Mouse (Mus musculus) urinary bladder, postnatal 25 days (tissue): ENCODE results near the gene Aggf1.

Experiments used
- DNase-seq: peaks from one replicate; pipeline ENCODE4 v3.0.0; 2022; ENCODE audit warnings: low spot score

The Aggf1 gene

GRCm38 (mm10) chr13:95332086-95332899 lies 42.9 kb downstream of the Aggf1 start:
- no peak for DNase-seq

DNA sequence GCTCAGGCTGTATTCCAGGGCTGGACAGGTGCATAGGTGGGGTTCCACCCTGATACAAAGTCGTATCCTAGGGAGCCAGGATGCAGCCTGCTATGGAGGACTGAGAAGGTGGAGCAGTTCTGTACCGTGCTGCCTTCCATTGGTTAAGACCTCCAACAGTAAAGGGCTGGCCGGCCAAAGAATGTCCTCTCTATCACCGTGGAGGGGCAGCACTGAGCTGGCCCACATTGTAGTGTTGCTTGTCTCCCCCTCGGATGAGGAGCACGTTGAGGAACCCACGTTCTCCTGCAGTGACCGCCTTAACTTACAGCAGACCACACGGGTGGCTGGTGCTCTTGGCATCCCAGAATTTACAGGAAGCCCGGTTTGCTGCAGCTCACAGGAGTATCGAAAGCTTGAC lies 44.6 kb downstream of the Aggf1 start:
- no peak for DNase-seq

DNA sequence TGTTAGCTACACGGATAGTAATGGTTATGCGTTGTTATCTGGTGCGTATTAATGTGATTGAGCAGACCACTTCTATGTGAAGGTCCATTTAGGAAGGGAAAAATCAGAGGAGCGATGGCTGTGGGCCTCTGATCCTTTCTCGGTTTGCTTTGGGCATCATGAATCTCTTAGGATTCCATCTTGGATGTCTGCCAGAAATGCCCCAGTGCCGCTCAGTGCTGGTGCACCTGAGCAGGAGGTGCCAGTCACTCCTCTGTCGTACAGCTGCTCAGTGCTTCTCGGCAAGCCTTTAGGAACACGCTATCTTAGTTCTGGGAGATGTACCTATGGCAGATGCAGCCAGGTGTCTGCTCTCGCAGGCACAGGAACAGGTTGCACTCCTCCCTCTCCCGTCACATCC lies 46.4 kb downstream of the Aggf1 start:
- no peak for DNase-seq

GRCm38 (mm10) chr13:95327345-95327741 lies 47.8 kb downstream of the Aggf1 start:
- no peak for DNase-seq

GRCm38 (mm10) chr13:95326611-95327344 lies 48.4 kb downstream of the Aggf1 start:
- no peak for DNase-seq

DNA sequence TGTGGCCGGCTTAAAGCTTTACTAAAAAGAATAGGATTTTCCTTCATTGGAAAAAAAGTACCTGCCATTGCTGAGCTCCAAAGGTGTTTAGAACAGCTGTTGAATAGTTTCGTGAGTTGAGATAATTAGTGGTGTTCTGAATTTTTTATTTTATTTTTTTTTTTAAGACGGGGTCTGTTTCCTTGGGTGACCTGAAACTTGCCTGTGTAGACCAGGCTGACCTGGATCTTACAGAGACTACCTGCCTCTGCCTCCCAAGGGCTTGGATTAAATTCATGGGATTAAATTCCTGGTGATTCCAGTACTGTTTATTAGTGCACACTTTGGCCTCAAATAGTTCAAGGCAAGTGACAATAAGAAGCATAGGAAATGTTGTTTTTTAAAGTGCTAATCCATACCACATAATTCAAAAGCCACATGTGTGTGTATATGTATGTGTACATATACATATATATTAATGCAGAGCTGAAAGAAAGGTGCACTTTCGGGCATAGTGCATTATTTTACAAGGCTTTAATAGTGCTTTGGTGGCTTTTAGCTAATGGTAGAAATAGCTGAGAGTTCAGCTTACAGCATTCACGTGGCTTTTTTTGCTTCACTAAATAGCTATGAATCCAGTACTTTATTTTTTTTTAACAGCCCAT lies 49.1 kb downstream of the Aggf1 start:
- DNase-seq = no peak

DNA sequence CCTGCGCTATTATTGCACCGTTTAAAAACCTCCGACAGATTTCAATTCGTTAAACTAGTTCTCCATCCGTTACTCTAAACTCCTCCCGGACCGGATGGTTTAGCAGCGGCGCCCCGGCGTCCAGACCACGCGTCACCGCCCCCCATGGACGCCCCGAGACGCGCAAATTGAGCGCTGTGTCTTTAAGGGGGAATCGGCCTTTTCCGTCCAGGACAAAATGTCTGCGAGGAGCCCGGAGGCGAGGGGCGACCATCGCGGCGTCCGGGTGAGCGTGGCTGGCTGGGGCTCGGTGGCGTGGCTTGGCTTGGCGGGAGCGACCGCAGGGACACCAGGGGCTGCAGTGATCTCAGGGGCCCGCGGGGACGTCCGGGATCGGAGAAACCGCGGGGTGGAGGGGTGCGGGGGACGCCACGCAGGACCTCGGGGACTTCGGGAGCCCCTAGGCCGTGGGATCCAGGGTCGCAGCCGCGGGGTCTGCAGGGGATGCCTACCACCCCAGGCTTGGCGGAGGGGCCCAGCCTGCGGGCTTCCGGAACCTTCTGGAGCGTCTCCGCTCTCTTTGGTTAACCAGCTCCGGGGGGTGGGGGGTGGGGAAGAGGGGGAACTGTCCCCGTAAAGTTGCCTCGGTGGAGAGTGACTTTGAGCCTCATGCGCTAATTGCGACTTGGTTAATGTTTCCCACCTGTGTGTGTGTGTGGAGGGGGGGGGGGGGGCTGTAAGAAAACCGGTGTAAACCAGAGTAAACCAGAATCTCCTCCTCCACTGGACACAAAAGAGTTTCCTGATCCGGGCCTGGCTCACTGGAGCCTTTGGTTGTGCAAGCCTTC lies 49.9 kb downstream of the Aggf1 start:
- DNase-seq = peak; percentile 65

GRCm38 (mm10) chr13:95324626-95325079 lies 50.5 kb downstream of the Aggf1 start:
- DNase-seq = peak; percentile 10

DNA sequence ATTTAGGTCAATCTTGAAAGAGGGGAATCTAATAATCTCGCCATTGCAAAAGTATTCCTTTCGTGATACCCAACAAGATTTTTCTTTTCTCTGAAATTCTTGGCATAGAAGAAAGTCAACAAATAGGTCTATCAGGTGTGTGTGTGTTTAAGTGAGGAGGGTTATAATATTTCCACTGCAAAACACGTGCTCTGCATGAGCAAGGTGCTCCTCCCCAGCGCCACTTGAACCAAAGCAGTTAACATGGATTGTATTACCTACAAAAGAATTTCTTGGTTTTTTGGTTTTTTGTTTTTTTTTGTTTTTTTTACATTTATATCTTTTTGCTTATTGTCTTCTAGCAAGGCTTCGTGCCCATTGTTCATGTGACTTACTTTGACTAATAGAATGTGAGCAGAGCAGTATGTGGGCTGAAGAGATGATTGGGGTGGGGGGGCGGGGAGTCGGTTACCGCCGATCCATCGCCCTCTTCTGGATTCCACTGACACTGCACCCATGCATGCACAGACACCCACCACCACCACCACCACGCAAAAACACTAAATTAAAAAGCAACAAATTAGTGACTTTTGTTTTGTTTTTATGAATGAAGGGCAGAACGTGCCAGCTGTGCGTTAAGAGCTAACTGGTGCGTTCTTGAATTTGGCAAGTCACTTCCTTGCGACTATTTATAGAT lies 51.1 kb downstream of the Aggf1 start:
- DNase-seq = peak; percentile 43

- DNase-seq = no peak
Observed at GRCm38 (mm10) chr13:95323400-95323799, 51.8 kb downstream of the Aggf1 start, which contains the start of gene Zbed3. TSS of gene Zbed3 (plus strand) at chr13:95323612.

- no peak for DNase-seq
Observed at GRCm38 (mm10) chr13:95320451-95320850, 54.7 kb downstream of the Aggf1 start.

DNA sequence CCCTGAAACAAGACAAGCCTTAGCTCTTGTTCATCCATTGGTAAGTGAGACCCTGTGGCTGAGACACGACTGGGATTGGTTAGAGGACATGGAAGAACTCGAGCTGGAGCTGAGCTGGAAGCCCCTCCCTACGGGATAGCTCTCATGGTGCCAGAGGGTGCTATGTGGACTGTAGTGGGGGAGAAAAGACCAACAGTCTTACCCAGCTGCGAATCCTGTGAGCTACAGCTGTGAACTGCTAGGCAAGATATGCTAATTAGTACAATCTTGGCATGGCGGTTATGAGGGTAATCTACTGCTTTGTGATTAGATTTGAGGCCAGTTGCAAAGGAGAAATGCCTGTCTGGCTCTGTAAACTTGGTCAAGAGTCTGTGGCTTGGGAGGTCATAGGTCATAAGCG lies 56.0 kb downstream of the Aggf1 start:
- no peak for DNase-seq

DNA sequence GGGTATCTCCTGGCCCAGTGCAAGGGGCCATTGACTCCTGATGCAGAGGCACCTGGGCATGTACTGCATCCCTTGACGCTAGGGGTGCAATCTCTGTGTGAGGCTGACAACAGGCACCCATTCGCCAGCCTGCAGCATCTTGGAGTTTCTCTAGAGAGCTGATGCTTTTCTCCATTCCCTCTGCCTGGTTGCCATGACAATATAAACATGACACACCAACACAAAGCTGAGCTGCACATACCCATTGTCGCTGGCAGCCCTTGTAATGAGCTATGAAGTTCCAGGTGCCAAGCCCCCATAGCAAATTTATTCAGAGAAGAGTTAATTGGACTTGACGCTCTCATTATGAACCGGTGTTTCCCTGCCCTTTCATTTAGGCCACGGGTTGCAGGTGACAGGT lies 63.1 kb downstream of the Aggf1 start:
- no peak for DNase-seq

DNA sequence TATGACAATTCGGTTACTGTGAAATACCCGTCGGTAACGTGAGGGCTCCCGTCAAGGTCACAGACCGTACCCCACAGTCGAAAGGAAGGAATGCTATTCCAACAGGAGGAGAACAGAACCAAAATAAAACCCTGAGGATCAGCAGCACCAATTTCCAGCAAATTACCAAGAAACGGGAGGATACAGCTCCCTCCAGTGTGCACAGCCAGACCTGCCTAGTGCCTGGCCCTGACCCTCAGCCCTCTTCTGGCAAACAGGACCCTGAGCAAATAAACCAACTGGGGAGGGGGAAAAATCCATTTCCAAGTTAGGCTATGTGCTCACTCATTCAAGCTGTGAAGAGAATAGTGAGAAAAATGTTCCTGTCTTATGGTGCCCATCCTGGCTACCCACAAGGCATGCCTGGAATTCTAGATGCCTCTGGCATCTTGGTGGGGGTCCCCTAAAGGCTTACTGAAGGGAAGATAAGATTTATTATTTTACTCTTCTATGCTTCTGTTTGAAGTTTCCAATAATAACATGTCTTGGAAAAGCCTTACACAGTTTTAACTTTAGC lies 68.0 kb downstream of the Aggf1 start:
- no peak for DNase-seq

DNA sequence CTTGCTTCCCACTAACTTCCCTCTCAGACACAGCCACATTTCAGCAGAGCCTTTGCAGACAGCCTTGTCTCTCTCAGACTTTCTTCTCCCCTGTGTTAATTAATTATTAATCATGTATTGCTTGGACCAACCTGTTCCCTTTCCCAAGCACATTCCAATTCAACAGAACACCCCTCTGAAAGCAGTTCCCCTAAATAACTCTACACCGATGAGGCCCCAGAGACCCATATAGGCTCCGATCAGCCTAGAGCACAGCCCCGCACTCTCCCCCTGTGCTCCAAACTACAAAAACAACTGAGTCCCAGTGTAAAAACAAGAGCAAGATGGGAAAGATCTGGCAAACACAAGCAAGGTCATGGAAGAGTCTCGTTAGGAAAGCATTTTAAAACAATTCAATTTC lies 68.6 kb downstream of the Aggf1 start:
- no peak for DNase-seq
